Mouse (Mus musculus) CD4-positive, CD25-positive, alpha-beta regulatory T cell, adult 4 months (primary cell): ENCODE measurements around the gene Spsb2. TPM values are rescaled to one million over a fixed set of nuclear protein-coding genes. Genes with fewer than 3 reads are reported as not detected.
"Not testable (repeated sequence)": the region's sequence is repeated elsewhere in the genome, so short reads cannot be mapped to it uniquely, and the experiment has no call there.

Experiments
- ATAC-seq: one replicate; pipeline ENCODE4 v1.8.0; 2017
- polyA plus RNA-seq, 2 experiments: library from polyadenylated mRNA; unstranded; fragments of 100-300 nt; shearing (Covaris generic); gene quantifications; one replicate each; pipeline ENCODE4 v1.2.1; 2017

The Spsb2 gene
- polyA plus RNA-seq, 2 experiments from 2014 or later, result 1.7 to 3.4 TPM

GRCm38 (mm10) chr6:124803061-124803460 is 5.4 kb upstream of the Spsb2 start:
- ATAC-seq, result no peak

- not testable (repeated sequence) for ATAC-seq
These were observed 4.8 kb upstream of the Spsb2 start for GRCm38 (mm10) chr6:124803691-124804090.

- no peak for ATAC-seq
These were observed 4.1 kb upstream of the Spsb2 start for GRCm38 (mm10) chr6:124804341-124804740.

- ATAC-seq, result peak; percentile 77
These were observed 2.8 kb upstream of the Spsb2 start for GRCm38 (mm10) chr6:124805341-124806321.

- ATAC-seq, result no peak
These were observed 1.9 kb upstream of the Spsb2 start for GRCm38 (mm10) chr6:124806446-124807140.

- no peak for ATAC-seq
These were observed 1.1 kb upstream of the Spsb2 start for GRCm38 (mm10) chr6:124807366-124807765.

GRCm38 (mm10) chr6:124807986-124808357 is 489 bp upstream of the Spsb2 start:
- no peak for ATAC-seq

GRCm38 (mm10) chr6:124809052-124809774 is 752 bp downstream of the Spsb2 start:
- peak; percentile 12 for ATAC-seq

GRCm38 (mm10) chr6:124809775-124810538 is 1.5 kb downstream of the Spsb2 start:
- ATAC-seq, result no peak

- ATAC-seq, result not testable (repeated sequence)
These were observed 2.3 kb downstream of the Spsb2 start for GRCm38 (mm10) chr6:124810566-124811402.

GRCm38 (mm10) chr6:124811403-124811665 is 2.9 kb downstream of the Spsb2 start:
- no peak for ATAC-seq

GRCm38 (mm10) chr6:124811701-124812560 is 3.5 kb downstream of the Spsb2 start:
- no peak for ATAC-seq

GRCm38 (mm10) chr6:124812848-124813247 is 4.4 kb downstream of the Spsb2 start:
- no peak for ATAC-seq

GRCm38 (mm10) chr6:124813496-124813895 is 5.0 kb downstream of the Spsb2 start:
- ATAC-seq, result peak; percentile 72

GRCm38 (mm10) chr6:124813933-124814332 is 5.5 kb downstream of the Spsb2 start, which contains the start of gene Tpi1:
TSS of gene Tpi1 (minus strand) at chr6:124814296.
- ATAC-seq, result peak; percentile 83

GRCm38 (mm10) chr6:124814448-124814847 is 6.0 kb downstream of the Spsb2 start:
- ATAC-seq, result no peak

GRCm38 (mm10) chr6:124814858-124815774 is 6.7 kb downstream of the Spsb2 start:
- no peak for ATAC-seq

- ATAC-seq, result no peak
These were observed 8.2 kb downstream of the Spsb2 start for GRCm38 (mm10) chr6:124816611-124817010.

- ATAC-seq, result no peak
These were observed 8.7 kb downstream of the Spsb2 start for GRCm38 (mm10) chr6:124817125-124817524.
